Mouse (Mus musculus) cortical plate, adult 2 months (tissue): ENCODE data around the gene Rpl9-ps6.

ENCODE experiments used
- CTCF ChIP-seq: fragments of 200-500 bp; IDR thresholded peaks from 2 replicates; pipeline ENCODE4 v1.5.1; 2011; ENCODE audit warnings: mild to moderate bottlenecking, control low read depth, low read length; ENCODE audit not compliant: insufficient read depth; ENCODE audit errors: extremely low read depth
- POLR2A ChIP-seq: fragments of 200-500 bp; IDR thresholded peaks from 2 replicates; pipeline ENCODE4 v1.6.1; 2011; ENCODE audit warnings: mild to moderate bottlenecking, low read length, control low read depth; ENCODE audit not compliant: insufficient read depth; ENCODE audit errors: extremely low read depth

DNA sequence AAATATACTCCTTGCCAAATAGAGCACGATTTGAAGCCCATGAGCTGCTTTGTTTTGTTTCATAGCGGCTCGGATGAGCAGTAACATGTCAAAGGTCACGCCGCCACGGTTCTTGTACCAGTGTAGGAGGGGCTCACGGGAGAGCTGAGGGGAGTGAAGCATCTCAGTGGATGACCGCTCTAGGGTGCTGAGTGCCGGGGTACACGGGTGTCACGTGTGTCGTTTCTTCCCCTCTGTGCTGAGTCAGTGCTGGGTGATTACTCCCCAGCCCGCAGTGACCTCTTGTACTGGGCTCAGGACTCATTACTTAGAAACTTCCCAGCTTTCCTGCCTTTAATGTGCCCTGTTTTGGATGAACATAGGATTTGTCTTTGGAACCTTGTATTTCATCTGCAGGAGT is 28.2 kb upstream of the Rpl9-ps6 start:
- TF ChIP-seq CTCF: no peak
- no peak for TF ChIP-seq POLR2A
